Mouse (Mus musculus) small intestine, adult 2 months (tissue): Measurements from ENCODE around the gene Atad1. TPM values are rescaled to one million over a fixed set of nuclear protein-coding genes. Genes with fewer than 3 reads are reported as not detected.

Experiments used
- H3K27ac ChIP-seq: fragments of 200-500 bp; 2 replicates; pipeline ENCODE4 v1.5.1; 2012; ENCODE audit warnings: low read depth, low read length, control low read depth, inconsistent platforms; ENCODE audit not compliant: insufficient read depth
- H3K27me3 ChIP-seq: fragments of 200-500 bp; 2 replicates; pipeline ENCODE4 v1.6.1; 2012; ENCODE audit warnings: mild to moderate bottlenecking, moderate library complexity, low read length, inconsistent platforms; ENCODE audit not compliant: control insufficient read depth, insufficient read depth
- H3K36me3 ChIP-seq: fragments of 200-500 bp; 2 replicates; pipeline ENCODE4 v1.6.1; 2012; ENCODE audit warnings: mild to moderate bottlenecking, low read length, control low read depth, inconsistent platforms; ENCODE audit not compliant: control insufficient read depth, insufficient read depth
- H3K4me1 ChIP-seq: fragments of 200-500 bp; 2 replicates; pipeline ENCODE4 v1.6.1; 2012; ENCODE audit warnings: low read length, inconsistent platforms, mixed read lengths; ENCODE audit not compliant: control insufficient read depth, insufficient read depth, insufficient read length
- H3K4me3 ChIP-seq: fragments of 200-500 bp; 2 replicates; pipeline ENCODE4 v1.5.1; 2012; ENCODE audit warnings: low read depth, mild to moderate bottlenecking, control low read depth, inconsistent platforms, low read length, moderate library complexity
- CTCF ChIP-seq: fragments of 200-500 bp; IDR thresholded peaks from 2 replicates; pipeline ENCODE4 v1.5.1; 2012; ENCODE audit warnings: low read depth, mild to moderate bottlenecking, control low read depth, inconsistent platforms, low read length, moderate library complexity, mixed read lengths; ENCODE audit not compliant: insufficient replicate concordance, insufficient read length; ENCODE audit errors: extremely low read depth
- POLR2A ChIP-seq: fragments of 200-500 bp; IDR thresholded peaks from 2 replicates; pipeline ENCODE4 v1.6.1; 2012; ENCODE audit warnings: low read depth, mild to moderate bottlenecking, control low read depth, inconsistent platforms, low read length, moderate library complexity
- WGBS: fragments of 180-500 bp; shearing (Covaris S2); methylation state at CpG from one replicate; pipeline ENCODE4 v1.1.7; 2018; 5-methylcytosine and 5-hydroxymethylcytosine counted together
- polyA plus RNA-seq: library from polyadenylated mRNA; depleted of rRNA; stranded (reverse); fragments of >200 nt; gene quantifications from 2 replicates; pipeline ENCODE4 v1.2.3, GENCODE M21; 2012

The Atad1 gene
- polyA plus RNA-seq, 1 experiment, result 1.5 TPM

GRCm38 (mm10) chr19:32755792-32756635 is 16.4 kb upstream of the Atad1 start:
- Histone ChIP-seq H3K4me3 (peak overlapping the region; percentile 73), H3K27me3 (no peaks in the 10 kb centered on the region), H3K27ac (peak overlapping the region; percentile 99), H3K36me3 (no peaks in the 10 kb centered on the region), H3K4me1 (no peaks in the 10 kb centered on the region)
- TF ChIP-seq CTCF (no peak), POLR2A (peak; percentile 94)
- WGBS, result 1% methylated on average over 53 of the region's 53 CpGs

GRCm38 (mm10) chr19:32755104-32755791 is 15.7 kb upstream of the Atad1 start:
- Histone ChIP-seq H3K4me1 (no peaks in the 10 kb centered on the region), H3K36me3 (no peaks in the 10 kb centered on the region), H3K27me3 (no peaks in the 10 kb centered on the region), H3K4me3 (peak overlapping the region; percentile 73), H3K27ac (peak overlapping the region; percentile 99)
- no peak for TF ChIP-seq POLR2A
- peak; percentile 35; the same call in 1 of the 2 replicates for TF ChIP-seq CTCF
- 7% methylated on average over 12 of the region's 12 CpGs for WGBS

GRCm38 (mm10) chr19:32754188-32755000 is 14.8 kb upstream of the Atad1 start:
- TF ChIP-seq CTCF (no peak), POLR2A (no peak)
- H3K4me3 ChIP-seq, result no peak overlapping the region
- no peaks in the 10 kb centered on the region for H3K36me3 ChIP-seq
- no peak overlapping the region for H3K27ac ChIP-seq
- WGBS, result 76% methylated on average over 15 of the region's 15 CpGs
- H3K27me3 ChIP-seq, result no peaks in the 10 kb centered on the region
- no peaks in the 10 kb centered on the region for H3K4me1 ChIP-seq

- Histone ChIP-seq H3K36me3 (no peaks in the 10 kb centered on the region), H3K4me3 (no peak overlapping the region), H3K4me1 (no peaks in the 10 kb centered on the region), H3K27ac (no peak overlapping the region), H3K27me3 (no peaks in the 10 kb centered on the region)
- 90% methylated on average over 3 of the region's 3 CpGs for WGBS
- TF ChIP-seq CTCF (no peak), POLR2A (no peak)
Observed at GRCm38 (mm10) chr19:32753386-32753785, 13.8 kb upstream of the Atad1 start.

GRCm38 (mm10) chr19:32752357-32752756 is 12.8 kb upstream of the Atad1 start:
- H3K27ac ChIP-seq, result no peak overlapping the region
- no peaks in the 10 kb centered on the region for H3K4me1 ChIP-seq
- no peak overlapping the region for H3K4me3 ChIP-seq
- WGBS, result 92% methylated on average over 6 of the region's 6 CpGs
- TF ChIP-seq POLR2A, result no peak
- TF ChIP-seq CTCF, result no peak
- no peaks in the 10 kb centered on the region for H3K27me3 ChIP-seq
- no peaks in the 10 kb centered on the region for H3K36me3 ChIP-seq

GRCm38 (mm10) chr19:32749425-32749824 is 9.8 kb upstream of the Atad1 start:
- Histone ChIP-seq H3K36me3 (no peaks in the 10 kb centered on the region), H3K4me1 (no peaks in the 10 kb centered on the region), H3K27me3 (no peaks in the 10 kb centered on the region), H3K27ac (no peak overlapping the region), H3K4me3 (no peak overlapping the region)
- 33% methylated on average over 6 of the region's 6 CpGs for WGBS
- peak; percentile 47; the same call in 1 of the 2 replicates for TF ChIP-seq CTCF
- TF ChIP-seq POLR2A, result no peak

GRCm38 (mm10) chr19:32740641-32741345 is 1.2 kb upstream of the Atad1 start:
- no peaks in the 10 kb centered on the region for H3K36me3 ChIP-seq
- WGBS, result 79% methylated on average over 4 of the region's 4 CpGs
- TF ChIP-seq CTCF, result no peak
- no peak for TF ChIP-seq POLR2A
- H3K4me1 ChIP-seq, result no peaks in the 10 kb centered on the region
- no peak overlapping the region for H3K4me3 ChIP-seq
- H3K27ac ChIP-seq, result no peak overlapping the region
- no peaks in the 10 kb centered on the region for H3K27me3 ChIP-seq
